Mouse (Mus musculus): ENCODE data around the gene Tnip1.

GRCm38 (mm10) chr11:54867903-54868434 lies 94.7 kb downstream of the Tnip1 start:
- no peak for TF ChIP-seq POLR2A (IDR thresholded peaks at IDR 0.05; ENCODE audit: low read depth, low read length)
- no peak for TF ChIP-seq CTCF (IDR thresholded peaks at IDR 0.05; ENCODE audit: extremely low read depth, insufficient read length, insufficient replicate concordance, low read depth, low read length)
